In genomic region chrX:134541145-134541954, GRCm38 (mm10) we compare ENCODE assay signal across 8 mouse cellular contexts. TPM values are rescaled to one million over a fixed set of nuclear protein-coding genes. Genes with fewer than 3 reads are reported as not detected.
A peak's percentile ranks its signal among the peaks of the same experiment; 100 is the strongest.
DNase-seq lines count a peak whose midpoint lies in the region; ATAC-seq and TF ChIP-seq lines count a peak whose summit lies in the region.

Gene Timm8a1, minus strand, starts transcription at chrX:134541865.

- H3K4me1 ChIP-seq in ES-Bruce4 (ENCODE audit: control insufficient read depth, insufficient read depth, low read length), result no peaks in the 10 kb centered on the region
- H3K4me1 ChIP-seq in forebrain, embryonic 13.5 days, result no peaks in the 10 kb centered on the region
- no peaks in the 10 kb centered on the region for H3K4me1 ChIP-seq in lung, embryonic 14.5 days (ENCODE audit: insufficient read depth)
- peaks cover 5% of the 10 kb centered on the region; the same call in 1 of the 2 replicates for H3K4me1 ChIP-seq in neural tube, embryonic 15.5 days

- H3K9ac ChIP-seq in ES-Bruce4 (ENCODE audit: low read depth, poor library complexity, severe bottlenecking), result peak within 1 kb of the TSS; percentile 88
- peak within 1 kb of the TSS; percentile 64 for H3K9ac ChIP-seq in forebrain, embryonic 13.5 days
- peak within 1 kb of the TSS; percentile 57 for H3K9ac ChIP-seq in lung, embryonic 14.5 days
- peak within 1 kb of the TSS; percentile 55 for H3K9ac ChIP-seq in neural tube, embryonic 15.5 days (replicated peaks)

- peak within 1 kb of the TSS; percentile 71 for H3K27ac ChIP-seq in ES-Bruce4 (ENCODE audit: insufficient read depth, low read length)
- H3K27ac ChIP-seq in forebrain, embryonic 13.5 days, result peak within 1 kb of the TSS; percentile 59; the same call in 1 of the 2 replicates
- peak within 1 kb of the TSS; percentile 88 for H3K27ac ChIP-seq in lung, embryonic 14.5 days (ENCODE audit: low read depth)
- peak within 1 kb of the TSS; percentile 68; the same call in 1 of the 2 replicates for H3K27ac ChIP-seq in neural tube, embryonic 15.5 days (replicated peaks)

- TF ChIP-seq POLR2A in ES-Bruce4 (IDR thresholded peaks at IDR 0.05; ENCODE audit: insufficient read depth, low read length), result no peak

- no peaks in the 10 kb centered on the region for H3K9me3 ChIP-seq in ES-Bruce4 (replicated peaks; ENCODE audit: control insufficient read depth, insufficient read depth, low read length, poor library complexity, severe bottlenecking)
- H3K9me3 ChIP-seq in forebrain, embryonic 13.5 days (replicated peaks), result no peaks in the 10 kb centered on the region
- H3K9me3 ChIP-seq in lung, embryonic 14.5 days (ENCODE audit: low read depth, low read length), result no peaks in the 10 kb centered on the region
- no peaks in the 10 kb centered on the region for H3K9me3 ChIP-seq in neural tube, embryonic 15.5 days (replicated peaks)

- no peak for TF ChIP-seq EP300 in ES-Bruce4 (IDR thresholded peaks at IDR 0.05; ENCODE audit: insufficient read depth, low read depth, low read length)

- ATAC-seq in cerebellum, adult (ENCODE audit: insufficient number of reproducible peaks, low FRiP score, low TSS enrichment), result peak; percentile 86
- ATAC-seq in forebrain, embryonic 13.5 days, result peak; percentile 94
- peak; percentile 95 for ATAC-seq in lung, embryonic 14.5 days (ENCODE audit: insufficient read depth)
- peak; percentile 95 for ATAC-seq in neural tube, embryonic 15.5 days (ENCODE audit: low FRiP score)

- H3K4me2 ChIP-seq in forebrain, embryonic 13.5 days, result peak within 1 kb of the TSS; percentile 64
- peak within 1 kb of the TSS; percentile 59 for H3K4me2 ChIP-seq in lung, embryonic 14.5 days
- peak within 1 kb of the TSS; percentile 66 for H3K4me2 ChIP-seq in neural tube, embryonic 15.5 days

- intact Hi-C loops in heart, postnatal 10 days (cut with DNase I), result loop anchor here (5.0 kb wide), 1 partner anchor 41 kb away; the partner anchor contains the start of gene Btk

- WGBS in forebrain, embryonic 13.5 days, result 16% methylated on average over 35 of the region's 61 CpGs
- 10% methylated on average over 47 of the region's 61 CpGs for WGBS in lung, embryonic 14.5 days
- WGBS in neural tube, embryonic 15.5 days, result 15% methylated on average over 23 of the region's 61 CpGs

- peak; percentile 71 to 74 for DNase-seq in heart, postnatal 10 days
- DNase-seq in kidney, postnatal 4 days, result peak; percentile 74 to 83
- DNase-seq in lung, embryonic 14.5 days, result peak; percentile 72
- DNase-seq in thymus, adult 18-20 months, result peak; percentile 20 to 33

- peaks cover 6% of the 10 kb centered on the region for H3K36me3 ChIP-seq in ES-Bruce4 (ENCODE audit: control insufficient read depth, insufficient read depth, low read length, poor library complexity, severe bottlenecking)
- H3K36me3 ChIP-seq in forebrain, embryonic 13.5 days (ENCODE audit: poor library complexity, severe bottlenecking), result no peaks in the 10 kb centered on the region
- 0 out of 2 replicates have a peak, but pooled peaks cover 3% of the 10 kb centered on the region for H3K36me3 ChIP-seq in lung, embryonic 14.5 days (ENCODE audit: insufficient read depth)
- H3K36me3 ChIP-seq in neural tube, embryonic 15.5 days, result no peaks in the 10 kb centered on the region

- no peak for TF ChIP-seq CTCF in ES-Bruce4 (IDR thresholded peaks at IDR 0.05; ENCODE audit: low read depth, low read length)
- no peak for TF ChIP-seq CTCF in lung, embryonic 14.5 days (IDR thresholded peaks at IDR 0.05; ENCODE audit: low read depth)

- peak within 1 kb of the TSS; percentile 98 for H3K4me3 ChIP-seq in ES-Bruce4 (ENCODE audit: low read depth, low read length)
- H3K4me3 ChIP-seq in forebrain, embryonic 13.5 days, result peak within 1 kb of the TSS; percentile 52
- H3K4me3 ChIP-seq in lung, embryonic 14.5 days (ENCODE audit: low read depth, low read length), result peak within 1 kb of the TSS; percentile 53
- peak within 1 kb of the TSS; percentile 52 for H3K4me3 ChIP-seq in neural tube, embryonic 15.5 days (replicated peaks)

- no peaks in the 10 kb centered on the region for H3K27me3 ChIP-seq in ES-Bruce4 (ENCODE audit: control insufficient read depth, insufficient read depth, low read length, poor library complexity, severe bottlenecking)
- no peaks in the 10 kb centered on the region for H3K27me3 ChIP-seq in forebrain, embryonic 13.5 days
- H3K27me3 ChIP-seq in lung, embryonic 14.5 days (ENCODE audit: insufficient read depth, low read length), result no peaks in the 10 kb centered on the region
- no peaks in the 10 kb centered on the region for H3K27me3 ChIP-seq in neural tube, embryonic 15.5 days (replicated peaks)

RNA-seq across cellular contexts. Expression of gene Timm8a1, which starts in this region (rescaled TPM):
- 45.3 and 54.9 TPM in 2 replicates for polyA plus RNA-seq in ES-Bruce4 (2011; ENCODE audit: insufficient read depth, insufficient read length, low read depth, missing spikeins)
- polyA plus RNA-seq in forebrain, embryonic 13.5 days (2015; fragmentation: Nextera tagmentation; extraction: Ambion mirVana), result 56.7 and 60.7 TPM in 2 replicates
- 10 to 100 TPM; 28.7 to 36.0 TPM for total RNA-seq in heart, postnatal 10 days (2021)
- polyA plus RNA-seq in lung, embryonic 14.5 days (2014; fragmentation: Nextera tagmentation; extraction: Ambion mirVana), result 81.8 and 88.5 TPM in 2 replicates
- 51.9 and 62.5 TPM in 2 replicates for polyA plus RNA-seq in neural tube, embryonic 15.5 days (2015; fragmentation: Nextera tagmentation; extraction: Ambion mirVana)

Comparison
In these comparisons a context has a peak if more than half of its experiments do, and no peak if none do; other contexts are left out.
1. Peak in every context shown above with its lines: DNase-seq, ATAC-seq, H3K4me3 ChIP-seq and H3K27ac ChIP-seq.
2. DNase-seq: peak in every context shown above with its lines; median percentile 78 in kidney, postnatal 4 days; 72 in heart, postnatal 10 days; 72 in lung, embryonic 14.5 days; 26 in thymus, adult 18-20 months.